Mouse (Mus musculus) liver (tissue): ENCODE data around the gene Gm4450.
"Not testable (repeated sequence)": the region's sequence is repeated elsewhere in the genome, so short reads cannot be mapped to it uniquely, and the experiment has no call there.

ENCODE experiments used
- DNase-seq: peaks from one replicate; pipeline ENCODE4 v3.0.0-alpha.2; 2020; ENCODE audit warnings: mixed read lengths

The Gm4450 gene

GRCm38 (mm10) chr3:98416426-98417250, 40.3 kb downstream of the Gm4450 start:
- DNase-seq, result no peak

DNA sequence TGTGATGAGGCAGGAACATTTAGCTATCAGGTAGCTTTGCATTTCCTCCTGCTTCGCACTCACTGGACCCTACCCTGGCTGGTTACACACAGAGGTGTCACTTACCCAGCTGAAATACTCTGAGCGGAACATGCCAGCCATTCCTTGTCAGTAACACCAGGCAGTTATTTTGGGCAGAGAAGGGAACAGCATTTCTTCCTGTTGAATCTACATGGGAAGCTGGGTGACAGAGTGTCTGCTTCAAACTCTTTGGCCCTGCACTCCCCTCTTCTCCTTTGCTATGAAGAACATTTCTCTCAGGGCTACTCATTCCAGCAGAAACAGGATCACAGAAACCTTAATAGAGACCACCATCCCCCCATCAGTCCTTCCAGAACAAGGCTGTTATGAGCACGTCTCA, 42.6 kb downstream of the Gm4450 start:
- DNase-seq, result no peak

DNA sequence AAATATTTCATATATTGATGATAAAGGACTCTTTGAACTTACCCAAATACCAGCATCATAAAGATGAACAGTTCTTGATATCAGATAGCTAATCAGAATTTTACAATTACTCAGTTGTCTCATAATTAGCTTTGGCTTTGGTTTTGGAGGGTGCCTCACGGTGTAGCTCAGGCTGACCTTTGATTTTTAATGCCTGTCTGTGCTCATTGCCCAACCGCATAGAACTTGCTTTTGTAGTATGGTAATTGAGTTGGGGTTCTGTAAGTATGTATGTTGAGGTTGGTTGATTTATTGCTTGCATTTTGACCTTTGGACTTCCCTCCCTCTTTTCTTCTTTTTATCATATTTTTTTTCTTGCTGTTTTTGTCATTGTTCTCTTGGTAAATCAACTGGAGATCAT, 43.2 kb downstream of the Gm4450 start:
- DNase-seq, result no peak

- not testable (repeated sequence) for DNase-seq
These were observed 46.0 kb downstream of the Gm4450 start for GRCm38 (mm10) chr3:98410619-98411580.

- DNase-seq, result not testable (repeated sequence)
These were observed 49.6 kb downstream of the Gm4450 start for GRCm38 (mm10) chr3:98407261-98407780.

DNA sequence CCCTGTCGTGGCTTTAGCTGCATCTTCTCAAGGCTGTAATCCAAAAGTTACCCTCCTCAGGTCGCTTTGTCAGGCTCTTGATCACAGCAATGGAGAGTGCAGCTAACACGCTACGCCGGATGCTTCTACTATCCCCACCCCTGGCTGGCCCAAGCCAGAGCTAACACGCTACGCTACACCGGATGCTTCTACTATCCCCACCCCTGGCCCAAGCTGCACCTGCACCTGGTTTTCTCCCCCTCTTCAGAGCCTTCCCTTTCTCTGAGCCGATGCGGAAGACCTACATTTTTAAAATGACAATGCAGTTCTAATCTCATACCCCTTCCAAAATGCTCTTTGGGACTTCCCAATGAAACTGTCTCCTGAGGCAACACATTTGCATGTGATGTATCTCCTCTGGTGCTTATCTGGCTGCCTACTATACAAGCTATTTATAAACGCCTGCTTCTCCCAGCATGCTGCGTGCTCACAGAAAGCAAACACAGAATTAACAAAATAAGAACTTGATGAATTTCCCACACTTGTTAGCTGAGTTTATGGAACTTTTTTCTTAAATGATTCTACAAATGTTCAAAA, 50.3 kb downstream of the Gm4450 start:
- DNase-seq, result not testable (repeated sequence)

GRCm38 (mm10) chr3:98405877-98406276, 51.0 kb downstream of the Gm4450 start:
- DNase-seq, result not testable (repeated sequence)

DNA sequence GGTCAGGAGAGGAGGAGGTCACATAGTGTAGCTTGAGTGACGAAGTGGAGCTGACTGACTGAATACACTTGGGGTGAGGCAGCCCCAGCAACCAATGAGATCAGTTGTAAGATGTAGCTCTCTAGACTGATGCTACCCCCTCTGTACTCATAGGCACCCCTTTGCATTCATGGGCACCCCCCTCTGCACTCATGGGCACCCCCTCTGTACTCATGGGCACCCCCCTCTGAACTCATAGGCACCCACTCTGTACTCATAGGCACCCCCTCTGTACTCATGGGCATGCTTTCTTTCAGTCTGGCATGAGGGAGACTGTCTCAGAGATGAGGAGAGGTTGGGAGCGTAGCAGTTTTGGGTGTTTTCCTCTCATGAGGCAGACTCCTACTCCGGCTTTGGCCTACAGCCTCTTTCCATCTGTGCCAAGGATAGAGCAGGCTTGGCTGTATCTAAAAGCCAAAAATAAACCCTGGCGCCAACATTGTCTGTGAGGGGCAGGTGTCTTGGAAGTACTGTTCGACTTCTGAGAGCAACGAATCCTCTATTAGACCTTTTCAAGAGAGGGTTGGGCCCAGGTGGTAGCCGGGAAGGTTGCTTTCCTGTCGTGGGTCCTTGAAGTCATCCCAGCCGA, 52.5 kb downstream of the Gm4450 start:
- DNase-seq, result not testable (repeated sequence)
